Mouse (Mus musculus): ENCODE measurements around the gene Vps9d1.
A peak's percentile ranks its signal among the peaks of the same experiment; 100 is the strongest.
"Not testable (repeated sequence)": the region's sequence is repeated elsewhere in the genome, so short reads cannot be mapped to it uniquely, and the experiment has no call there.

The Vps9d1 gene

GRCm38 (mm10) chr8:123253451-123254098 lies 573 bp downstream of the Vps9d1 start:
- no peak for DNase-seq (ENCODE audit: low spot score)

- no peak for DNase-seq (ENCODE audit: low spot score)
Observed at GRCm38 (mm10) chr8:123252925-123253324, 1.2 kb downstream of the Vps9d1 start.

DNA sequence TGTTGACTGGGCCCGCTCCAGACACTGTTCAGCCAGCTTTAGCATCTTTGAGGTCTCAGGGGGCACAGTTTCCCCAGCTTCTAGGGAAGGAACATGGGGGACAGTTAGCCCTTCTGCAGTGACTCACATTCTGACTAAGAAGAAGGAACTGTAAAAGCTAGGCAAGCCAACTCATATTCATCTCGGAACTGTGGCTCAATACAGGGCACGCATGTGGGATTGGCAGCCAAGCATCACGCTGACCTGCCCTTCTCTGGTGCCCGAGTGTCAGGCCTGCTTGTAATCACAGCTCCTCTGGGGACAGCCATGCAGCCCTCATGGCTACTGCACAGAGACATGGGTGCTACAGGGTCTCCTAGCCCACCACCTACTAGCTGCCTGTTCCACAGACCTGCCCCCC lies 3.2 kb downstream of the Vps9d1 start:
- no peak for DNase-seq (ENCODE audit: low spot score)

- DNase-seq (ENCODE audit: low spot score): no peak
Observed at GRCm38 (mm10) chr8:123248596-123248995, 5.6 kb downstream of the Vps9d1 start.

- no peak for DNase-seq (ENCODE audit: low spot score)
Observed at GRCm38 (mm10) chr8:123247748-123248147, 6.4 kb downstream of the Vps9d1 start.

DNA sequence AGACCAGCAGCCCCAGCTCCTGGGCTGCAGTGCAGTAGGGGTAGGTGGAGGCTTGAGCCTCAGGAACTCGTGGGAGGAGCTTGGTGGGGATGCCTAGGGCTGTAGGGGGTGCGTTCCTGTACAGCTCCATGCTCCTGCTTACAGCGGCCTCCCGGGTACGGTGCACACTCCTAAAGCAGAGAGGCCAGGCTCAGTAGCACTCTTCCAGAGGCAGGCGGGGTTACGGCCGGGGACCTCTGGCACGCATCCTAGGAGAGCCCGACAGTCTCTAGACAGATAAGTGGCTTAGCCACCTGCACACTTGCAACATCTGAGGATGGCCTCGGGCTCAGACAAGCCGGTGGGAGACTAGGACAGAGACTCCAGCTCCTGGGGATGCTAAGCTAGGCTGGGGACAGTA lies 8.6 kb downstream of the Vps9d1 start:
- no peak for DNase-seq (ENCODE audit: low spot score)

DNA sequence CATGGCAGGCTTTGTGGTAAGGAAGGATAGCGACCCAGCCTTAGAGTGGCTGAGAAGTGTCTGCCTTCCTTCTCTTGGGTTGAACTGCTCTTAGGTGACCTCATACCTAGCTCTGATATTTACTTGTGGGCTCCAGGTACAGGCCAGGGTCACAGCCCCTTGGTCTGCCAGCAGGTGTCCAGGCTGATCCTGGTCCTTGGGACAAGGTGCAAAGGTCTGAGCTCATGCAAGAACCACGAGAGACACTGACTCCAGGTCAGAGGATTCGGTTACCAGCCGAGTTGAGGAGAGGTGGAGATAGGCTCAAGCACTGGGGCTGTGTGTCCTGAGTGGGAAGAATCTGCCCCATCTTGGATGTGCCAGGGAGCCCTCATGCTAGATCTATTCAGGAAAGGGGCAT lies 9.8 kb downstream of the Vps9d1 start:
- DNase-seq (ENCODE audit: low spot score): no peak

DNA sequence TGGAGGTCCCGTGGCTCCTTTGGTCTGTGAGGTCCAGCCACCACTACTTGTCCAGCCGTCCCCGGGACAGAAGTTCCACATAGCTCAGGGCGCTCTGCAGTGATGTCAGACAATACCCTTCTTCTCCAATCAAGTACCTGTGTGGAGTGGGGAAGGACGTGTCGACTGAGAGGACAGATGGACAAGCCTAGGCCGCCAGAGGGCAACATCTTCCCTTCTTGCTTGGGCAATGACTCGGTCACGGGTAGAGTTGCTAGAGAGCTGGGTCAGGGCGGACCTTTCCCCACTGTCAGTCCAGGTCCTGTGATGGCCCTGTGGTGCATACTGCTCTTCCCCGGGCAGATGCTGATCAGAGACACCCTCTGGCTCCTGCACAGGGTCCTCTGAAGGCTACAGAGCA lies 11.1 kb downstream of the Vps9d1 start:
- DNase-seq (ENCODE audit: low spot score): no peak

- DNase-seq (ENCODE audit: low spot score): no peak
Observed at GRCm38 (mm10) chr8:123242107-123242923, 11.8 kb downstream of the Vps9d1 start.

- DNase-seq (ENCODE audit: low spot score): no peak
Observed at GRCm38 (mm10) chr8:123239398-123239797, 14.8 kb downstream of the Vps9d1 start.

- DNase-seq (ENCODE audit: low spot score): peak; percentile 80
Observed at GRCm38 (mm10) chr8:123235520-123236497, 18.3 kb downstream of the Vps9d1 start, which contains the start of gene Spata2l. TSS of gene Spata2l (minus strand) at chr8:123236233.

DNA sequence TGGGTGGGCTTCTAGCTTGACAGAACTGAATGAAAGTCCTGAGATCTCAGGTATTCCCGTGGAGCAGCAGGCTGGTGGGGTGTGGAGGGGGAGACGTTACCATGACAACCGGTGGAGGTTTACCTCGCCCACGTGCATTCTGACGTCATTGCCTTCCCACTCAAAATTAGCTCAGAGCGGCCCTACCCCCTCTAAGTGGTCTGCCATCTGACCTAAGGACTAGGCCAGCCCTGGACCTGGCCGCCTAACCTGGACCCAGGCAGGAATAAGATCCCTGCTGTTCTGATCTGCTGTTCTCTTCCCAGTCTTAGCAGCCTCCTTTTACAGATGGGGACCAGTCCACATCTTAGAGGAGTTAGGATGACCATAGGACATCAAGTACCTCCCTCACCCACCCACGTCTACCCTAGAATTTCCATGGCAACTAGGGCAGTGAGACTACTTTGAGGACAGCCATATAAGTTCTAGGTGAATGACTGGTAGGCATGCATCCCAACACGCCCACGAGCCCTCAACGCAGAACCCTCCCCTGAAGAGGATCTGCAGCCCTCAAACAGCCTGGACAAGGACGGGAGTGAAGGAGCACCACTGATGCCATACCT lies 19.1 kb downstream of the Vps9d1 start:
- DNase-seq (ENCODE audit: low spot score): no peak

DNA sequence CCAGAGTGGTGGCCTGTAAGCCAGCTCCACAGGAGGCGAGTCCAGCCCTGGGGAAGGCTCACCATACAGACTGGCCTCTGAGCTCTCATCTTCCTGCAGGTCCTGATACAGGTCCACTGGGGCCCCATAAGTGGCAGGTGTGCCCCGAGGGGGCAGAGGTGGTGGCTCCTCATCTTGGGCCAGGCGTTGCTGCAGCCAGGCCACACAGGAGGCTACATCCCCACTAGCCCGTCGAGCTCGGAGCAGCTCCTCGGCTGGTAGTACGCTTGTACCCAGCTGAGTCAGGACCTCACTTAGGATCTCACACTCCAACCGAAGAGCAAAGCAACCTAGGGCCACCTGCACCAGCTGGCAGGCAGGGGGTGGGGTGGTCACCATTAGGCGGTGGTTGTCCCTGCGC lies 20.4 kb downstream of the Vps9d1 start:
- DNase-seq (ENCODE audit: low spot score): no peak

GRCm38 (mm10) chr8:123233300-123233699 lies 20.8 kb downstream of the Vps9d1 start:
- no peak for DNase-seq (ENCODE audit: low spot score)

- DNase-seq (ENCODE audit: low spot score): no peak
Observed at GRCm38 (mm10) chr8:123232553-123232952, 21.6 kb downstream of the Vps9d1 start.

- no peak for DNase-seq (ENCODE audit: low spot score)
Observed at GRCm38 (mm10) chr8:123231742-123232141, 22.4 kb downstream of the Vps9d1 start.

DNA sequence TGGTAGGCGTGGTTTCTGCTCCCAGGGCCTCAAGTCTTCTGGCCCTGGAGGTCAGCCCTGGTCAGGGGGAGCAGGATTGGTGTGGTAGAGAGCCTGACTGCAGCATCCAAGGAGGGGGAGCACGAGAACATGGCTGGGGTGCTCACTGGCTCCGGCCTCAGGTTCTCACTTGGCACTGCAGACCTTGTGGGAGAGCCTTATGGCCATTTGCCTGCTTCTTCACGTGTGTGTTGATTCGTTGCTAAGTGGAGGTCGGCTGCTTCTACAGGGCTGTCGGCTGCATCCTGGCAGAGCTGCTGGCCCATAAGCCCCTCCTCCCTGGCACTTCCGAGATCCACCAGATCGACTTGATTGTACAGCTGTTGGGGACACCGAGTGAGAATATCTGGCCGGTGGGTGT lies 23.8 kb downstream of the Vps9d1 start:
- DNase-seq (ENCODE audit: low spot score): not testable (repeated sequence)

- DNase-seq (ENCODE audit: low spot score): no peak
Observed at GRCm38 (mm10) chr8:123228416-123228815, 25.7 kb downstream of the Vps9d1 start.

DNA sequence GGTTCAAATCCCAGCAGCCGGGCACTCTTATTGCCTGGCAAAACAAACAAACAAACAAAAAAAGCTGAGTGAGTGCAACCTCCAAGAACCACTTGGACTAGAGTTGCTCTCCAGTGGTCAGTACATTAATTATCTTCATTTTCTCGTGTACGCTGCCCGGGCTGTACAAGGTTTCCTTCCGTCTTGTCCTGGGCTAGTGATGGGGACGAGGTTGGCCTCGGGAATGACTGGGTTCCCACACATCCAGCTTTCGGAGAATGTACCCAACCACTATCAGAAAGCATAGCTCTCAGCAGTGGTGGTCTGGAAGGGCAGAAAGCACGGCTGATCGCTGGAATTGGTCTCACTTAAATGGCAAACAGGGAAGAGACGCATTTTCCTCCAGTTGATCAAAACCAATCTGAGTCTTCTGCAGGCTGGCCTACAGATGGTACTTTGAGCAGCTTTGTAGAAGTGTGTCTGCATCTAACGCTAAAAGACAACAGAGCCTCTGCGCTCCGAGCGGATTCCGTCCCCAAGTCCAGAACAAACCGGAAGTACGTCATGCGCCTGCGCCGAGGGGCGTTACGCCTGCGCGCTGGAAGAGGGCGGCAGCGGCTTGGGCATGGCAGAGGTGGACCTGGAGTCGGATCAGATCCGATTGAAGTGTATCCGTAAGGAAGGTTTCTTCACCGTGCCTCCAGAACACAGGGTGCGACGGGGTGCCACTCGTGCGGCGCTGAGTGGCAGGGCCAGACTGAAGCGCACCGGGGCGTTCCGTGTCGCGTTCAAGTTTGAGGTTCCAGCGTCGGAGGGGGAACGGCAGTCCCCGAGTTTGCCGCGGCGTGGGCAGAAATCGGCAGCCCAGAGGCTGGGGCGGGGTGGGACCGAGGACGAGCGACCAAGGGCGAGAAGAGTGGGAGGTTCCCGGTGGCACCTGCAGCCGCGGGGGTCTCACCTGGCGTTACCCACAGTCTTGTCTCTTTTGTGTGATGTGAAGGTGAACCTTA lies 29.6 kb downstream of the Vps9d1 start, which contains the start of gene Cdk10:
TSS of gene Cdk10 (plus strand) at position 565 of the 989 bp plus-strand sequence.
- DNase-seq (ENCODE audit: low spot score): peak; percentile 96

DNA sequence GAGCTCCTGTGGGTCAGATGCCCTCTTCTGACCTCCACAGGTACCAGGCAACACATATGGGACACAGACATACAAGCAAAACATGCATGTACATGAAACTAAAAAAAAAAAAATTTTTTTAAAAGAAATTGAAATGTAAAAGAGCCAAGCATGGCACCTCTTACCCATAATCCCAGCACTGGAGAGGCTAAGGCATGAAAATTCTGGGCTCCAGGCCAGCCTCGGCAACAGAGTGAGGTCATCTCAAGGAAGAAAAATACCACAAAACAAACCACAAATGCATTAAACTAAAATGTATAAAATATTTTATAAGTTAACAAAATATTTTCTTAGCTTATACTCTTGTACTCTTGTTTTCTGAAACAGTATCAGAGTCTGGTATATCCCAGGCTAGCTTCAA lies 33.2 kb downstream of the Vps9d1 start:
- no peak for DNase-seq (ENCODE audit: low spot score)

DNA sequence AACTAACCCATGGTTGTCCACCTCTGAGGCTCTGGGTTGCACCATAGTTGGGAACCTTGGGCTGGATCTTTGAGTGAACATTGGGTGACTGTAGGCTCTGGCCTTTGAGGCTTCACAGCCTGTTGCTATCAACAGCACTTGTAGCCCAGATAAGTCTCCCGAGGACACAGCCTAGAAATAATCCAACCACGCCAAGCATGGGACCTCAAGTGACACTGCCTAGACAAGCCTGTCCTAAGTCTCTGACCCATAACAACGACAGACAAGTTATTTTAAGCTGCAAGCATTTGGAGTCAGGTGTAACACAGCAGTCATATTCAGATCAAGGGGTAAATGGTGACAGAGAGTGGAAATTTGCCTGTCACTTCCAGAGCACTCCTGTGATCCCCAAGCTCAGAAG lies 38.7 kb downstream of the Vps9d1 start:
- DNase-seq (ENCODE audit: low spot score): no peak
